Mouse (Mus musculus) cortical plate, adult 2 months (tissue): Measurements from ENCODE around the gene Mbnl1.

Experiments
- CTCF ChIP-seq: fragments of 200-500 bp; IDR thresholded peaks from 2 replicates; pipeline ENCODE4 v1.5.1; 2011; ENCODE audit warnings: mild to moderate bottlenecking, control low read depth, low read length; ENCODE audit not compliant: insufficient read depth; ENCODE audit errors: extremely low read depth
- POLR2A ChIP-seq: fragments of 200-500 bp; IDR thresholded peaks from 2 replicates; pipeline ENCODE4 v1.6.1; 2011; ENCODE audit warnings: mild to moderate bottlenecking, low read length, control low read depth; ENCODE audit not compliant: insufficient read depth; ENCODE audit errors: extremely low read depth

DNA sequence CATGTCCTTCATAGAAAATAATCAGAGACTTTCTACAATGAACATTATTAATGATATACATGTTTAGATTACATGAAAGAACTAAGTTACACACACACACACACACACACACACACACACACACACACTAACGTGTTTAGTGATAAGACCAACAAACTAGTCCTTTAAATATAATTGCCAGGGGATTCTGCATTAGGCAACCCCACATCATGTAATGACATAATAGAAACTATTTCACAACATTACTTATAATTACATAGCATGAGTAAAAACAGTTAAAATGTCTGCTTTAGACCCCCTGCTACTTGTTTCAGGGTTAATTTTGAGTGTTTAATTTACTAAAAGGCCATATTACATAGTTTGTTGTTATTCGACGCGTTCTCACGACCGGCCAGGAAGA, 16.9 kb downstream of the Mbnl1 start:
- TF ChIP-seq CTCF (no peak), POLR2A (no peak)
